Mouse (Mus musculus) limb, embryonic 14.5 days (tissue): ENCODE data around the gene Psmc3ip. TPM values are rescaled to one million over a fixed set of nuclear protein-coding genes. Genes with fewer than 3 reads are reported as not detected.

ENCODE experiments used
- ATAC-seq: fragments of 200-750 bp; cut with Nextera tagmentation; 2 replicates; pipeline ENCODE4 v1.8.0; 2017; ENCODE audit warnings: low read depth, moderate number of reproducible peaks, moderate TSS enrichment; ENCODE audit not compliant: low FRiP score
- DNase-seq: peaks from one replicate; pipeline ENCODE4 v3.0.0-alpha.2; 2015; ENCODE audit warnings: low spot score
- H3K27ac ChIP-seq: fragments of 300-500 bp; sonication (generic); replicated peaks from 2 replicates; pipeline ENCODE4 v1.5.1; 2014; ENCODE audit warnings: low read depth, mild to moderate bottlenecking, low read length, moderate library complexity, mixed read lengths
- H3K27me3 ChIP-seq: fragments of 300-500 bp; sonication (generic); 2 replicates; pipeline ENCODE4 v1.6.1; 2014; ENCODE audit warnings: low read length, mixed read lengths; ENCODE audit not compliant: control insufficient read depth, insufficient read depth
- H3K36me3 ChIP-seq: fragments of 300-500 bp; sonication (generic); 2 replicates; pipeline ENCODE4 v1.6.1; 2014; ENCODE audit warnings: mild to moderate bottlenecking, low read length, moderate library complexity, mixed read lengths; ENCODE audit not compliant: control insufficient read depth, insufficient read depth
- H3K4me1 ChIP-seq: fragments of 300-500 bp; sonication (generic); 2 replicates; pipeline ENCODE4 v1.6.1; 2014; ENCODE audit warnings: antibody characterized with exemption, low read length, mixed read lengths; ENCODE audit not compliant: control insufficient read depth, insufficient read depth
- H3K4me2 ChIP-seq: fragments of 300-500 bp; sonication (generic); replicated peaks from 2 replicates; pipeline ENCODE4 v1.6.1; 2014; ENCODE audit warnings: low read depth, mild to moderate bottlenecking, low read length, moderate library complexity; ENCODE audit not compliant: severe bottlenecking
- H3K4me3 ChIP-seq: fragments of 300-500 bp; sonication (generic); replicated peaks from 2 replicates; pipeline ENCODE4 v1.5.1; 2014; ENCODE audit warnings: low read length
- H3K9ac ChIP-seq: fragments of 300-500 bp; sonication (generic); 2 replicates; pipeline ENCODE4 v1.6.1; 2014; ENCODE audit warnings: mild to moderate bottlenecking, low read depth, low read length, moderate library complexity; ENCODE audit not compliant: severe bottlenecking
- H3K9me3 ChIP-seq: fragments of 300-500 bp; sonication (generic); 2 replicates; pipeline ENCODE4 v1.6.1; 2016; ENCODE audit warnings: low read length; ENCODE audit not compliant: control insufficient read depth
- POLR2A ChIP-seq: fragments of 200-500 bp; IDR thresholded peaks from 2 replicates; pipeline ENCODE4 v1.8.0; 2012; ENCODE audit warnings: inconsistent platforms, mild to moderate bottlenecking, moderate library complexity, borderline replicate concordance; ENCODE audit not compliant: insufficient read depth, insufficient read length; ENCODE audit errors: extremely low read depth
- WGBS: fragments of 180-500 bp; shearing (Covaris S2); extraction: QIAGEN DNeasy Blood & Tissue Kit; methylation state at CpG from one replicate; pipeline ENCODE4 v1.1.7; 2014; 5-methylcytosine and 5-hydroxymethylcytosine counted together
- polyA plus RNA-seq, 2 experiments: library from polyadenylated mRNA; depleted of rRNA in 1 of 2; stranded (reverse) in 1 of 2; unstranded in 1 of 2; fragments of >200 nt; fragmentation: Nextera tagmentation in 1 of 2; extraction: Ambion mirVana in 1 of 2; gene quantifications; 2 replicates each; pipeline versions ENCODE4 v1.2.1 to v1.2.3; 2012 to 2014

The Psmc3ip gene
- polyA plus RNA-seq, 2 experiments, result 24.3 to 32.9 TPM

DNA sequence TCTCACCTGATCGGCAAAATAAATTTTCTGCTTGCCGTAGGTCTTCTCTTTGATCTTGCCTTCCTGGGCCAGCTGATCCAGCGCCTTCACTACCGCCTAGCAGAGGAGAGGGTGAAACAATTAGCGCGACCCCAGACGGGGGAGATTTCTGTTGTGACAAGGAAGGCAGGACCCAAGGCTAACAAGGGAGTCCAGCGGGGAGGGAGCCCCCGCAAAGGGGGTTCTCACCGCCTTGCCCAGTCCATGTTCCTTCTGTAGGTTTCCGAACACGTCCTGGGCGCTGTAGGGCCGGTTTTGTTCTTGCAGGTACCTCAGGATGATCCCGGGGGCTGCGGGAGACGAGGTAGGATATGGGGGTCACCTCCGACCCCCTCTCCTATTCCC is 314 bp downstream of the Psmc3ip start:
- WGBS, result under 1% methylated on average over 15 of the region's 18 CpGs
- H3K36me3 ChIP-seq, result peaks cover 72% of the 10 kb centered on the region
- ATAC-seq, result peak; percentile 23; the same call in 1 of the 2 replicates
- H3K9ac ChIP-seq, result peak overlapping the region; percentile 66
- no peaks in the 10 kb centered on the region for H3K9me3 ChIP-seq
- no peak for TF ChIP-seq POLR2A
- H3K4me3 ChIP-seq, result peak overlapping the region; percentile 75
- H3K4me2 ChIP-seq, result peak overlapping the region; percentile 94
- H3K27ac ChIP-seq, result no peak overlapping the region
- DNase-seq, result no peak
- peaks cover 6% of the 10 kb centered on the region; the same call in 1 of the 2 replicates for H3K4me1 ChIP-seq
- no peaks in the 10 kb centered on the region for H3K27me3 ChIP-seq

DNA sequence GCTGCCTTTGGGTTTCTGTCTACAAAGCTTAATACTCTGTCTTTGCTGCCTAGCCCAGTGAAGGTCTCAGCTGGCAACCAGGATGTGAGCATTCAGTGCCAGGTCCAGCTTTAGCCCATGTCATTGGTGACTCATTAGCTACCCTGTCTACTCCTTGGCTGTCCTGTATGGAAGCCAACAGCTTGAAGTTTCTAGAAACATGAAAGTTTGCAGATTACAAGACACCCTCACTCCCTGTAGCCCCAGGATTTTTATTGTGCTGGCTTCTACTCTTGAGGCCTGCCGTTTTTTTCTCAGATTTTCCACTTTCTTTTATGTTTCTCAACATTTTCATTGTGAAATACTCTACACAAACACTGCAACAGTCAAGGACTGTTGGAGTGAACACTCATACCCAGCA is 5.3 kb downstream of the Psmc3ip start:
- H3K36me3 ChIP-seq, result peaks cover 60% of the 10 kb centered on the region
- TF ChIP-seq POLR2A, result no peak
- H3K4me3 ChIP-seq, result no peak overlapping the region
- H3K9ac ChIP-seq, result no peak overlapping the region
- WGBS, result 91% methylated on average over 1 of the region's 1 CpGs
- H3K9me3 ChIP-seq, result no peaks in the 10 kb centered on the region
- H3K27me3 ChIP-seq, result no peaks in the 10 kb centered on the region
- H3K27ac ChIP-seq, result no peak overlapping the region
- ATAC-seq (no peak), DNase-seq (no peak)
- H3K4me2 ChIP-seq, result no peak overlapping the region
- peaks cover 23% of the 10 kb centered on the region for H3K4me1 ChIP-seq

DNA sequence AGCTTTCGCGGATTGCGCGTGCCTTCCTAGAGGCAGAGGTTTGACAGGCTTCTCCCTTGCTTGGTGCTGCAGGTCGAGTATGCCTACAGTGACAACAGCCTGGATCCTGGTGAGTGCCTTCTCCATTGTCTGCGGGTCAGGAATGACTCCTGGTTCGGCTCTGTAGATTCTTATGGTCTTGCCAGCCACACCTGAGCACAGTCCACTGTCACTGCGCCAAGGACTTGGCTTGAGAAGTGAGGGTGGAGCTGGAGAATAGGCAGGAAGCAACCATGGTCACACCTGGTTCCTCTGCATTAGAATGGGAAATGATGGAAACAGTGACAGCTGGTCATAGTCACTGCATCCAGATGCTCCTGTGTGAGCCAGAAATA is 7.6 kb downstream of the Psmc3ip start:
- Histone ChIP-seq H3K4me3 (peak overlapping the region; percentile 77), H3K36me3 (peaks cover 51% of the 10 kb centered on the region), H3K27ac (peak overlapping the region; percentile 63; the same call in 1 of the 2 replicates), H3K9me3 (no peaks in the 10 kb centered on the region), H3K4me1 (peaks cover 25% of the 10 kb centered on the region), H3K27me3 (no peaks in the 10 kb centered on the region), H3K4me2 (peak overlapping the region; percentile 85), H3K9ac (peak overlapping the region; percentile 78)
- 7% methylated on average over 5 of the region's 8 CpGs for WGBS
- ATAC-seq (no peak), DNase-seq (no peak)
- no peak for TF ChIP-seq POLR2A

DNA sequence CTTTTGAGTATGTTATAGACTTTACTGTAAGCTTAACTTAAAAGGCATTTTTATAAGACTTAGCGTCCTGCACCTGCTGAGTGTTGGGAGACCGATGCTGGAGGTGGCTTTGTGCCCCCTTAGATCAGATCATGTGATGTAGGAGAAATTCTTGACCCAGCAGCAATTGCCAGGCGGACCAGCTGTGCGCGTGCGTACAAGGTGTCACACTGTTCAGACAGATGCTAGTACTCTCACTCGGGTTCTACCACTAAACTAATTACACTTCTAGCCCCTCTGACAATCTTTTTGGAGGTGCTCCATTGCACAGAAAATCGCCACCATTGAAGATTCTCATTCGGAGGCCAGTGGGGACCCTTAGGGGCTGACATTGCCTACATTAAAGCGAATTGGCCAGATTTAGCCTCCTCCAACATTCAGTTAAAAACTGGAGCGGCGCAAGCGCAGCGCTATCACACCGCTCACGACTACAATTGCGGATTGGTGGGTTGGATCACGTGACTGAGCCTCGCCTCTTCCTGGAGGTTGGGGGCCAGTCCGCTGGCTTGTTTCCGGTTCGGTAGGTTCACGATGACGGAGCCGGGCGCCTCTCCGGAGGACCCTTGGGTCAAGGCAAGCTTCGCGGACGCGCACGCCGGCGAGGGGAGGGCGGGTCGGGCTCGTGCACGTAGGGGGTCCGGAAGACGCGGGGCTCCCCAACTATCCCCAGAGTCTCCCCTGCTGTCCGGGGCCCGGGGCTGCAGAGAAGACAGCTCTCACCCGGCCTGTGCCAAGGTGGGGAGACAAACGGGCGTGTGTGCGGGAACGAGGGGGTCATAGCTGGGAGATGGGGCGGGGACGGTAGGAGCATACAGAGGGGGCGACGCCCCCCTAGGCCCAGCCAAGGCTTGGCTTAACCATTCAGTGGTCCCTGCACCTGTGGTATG is 8.2 kb downstream of the Psmc3ip start, which contains the start of gene Mlx:
Mlx (plus strand) TSS at position 522 of the 926 bp plus-strand sequence.
- peak within 1 kb of the TSS; percentile 78 for H3K9ac ChIP-seq
- peak within 1 kb of the TSS; percentile 85 for H3K4me2 ChIP-seq
- no peaks in the 10 kb centered on the region for H3K9me3 ChIP-seq
- ATAC-seq, result peak; percentile 89
- peak within 1 kb of the TSS; percentile 63; the same call in 1 of the 2 replicates for H3K27ac ChIP-seq
- DNase-seq, result peak; percentile 96
- no peaks in the 10 kb centered on the region for H3K27me3 ChIP-seq
- peaks cover 44% of the 10 kb centered on the region for H3K36me3 ChIP-seq
- peak within 1 kb of the TSS; percentile 77 for H3K4me3 ChIP-seq
- TF ChIP-seq POLR2A, result no peak
- H3K4me1 ChIP-seq, result peaks cover 25% of the 10 kb centered on the region
- under 1% methylated on average over 51 of the region's 52 CpGs for WGBS

DNA sequence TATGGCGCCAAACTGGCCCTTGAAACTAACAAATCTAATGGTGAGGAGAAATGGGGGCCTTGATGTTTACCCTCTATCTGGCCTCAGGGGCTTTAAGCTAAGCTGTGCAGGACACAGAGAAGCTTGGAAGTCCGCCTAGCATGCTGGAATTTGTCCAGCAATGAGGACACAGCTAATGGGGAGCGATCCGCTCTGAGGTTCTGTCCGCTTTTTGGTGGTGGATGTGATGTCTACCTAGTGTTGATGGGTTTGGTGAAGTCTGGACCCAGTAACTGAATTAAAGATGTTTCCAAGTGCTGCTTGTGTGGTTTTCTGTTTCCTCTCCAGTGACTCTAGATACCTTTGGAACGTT is 8.9 kb downstream of the Psmc3ip start:
- H3K27me3 ChIP-seq, result peaks cover 1% of the 10 kb centered on the region; the same call in 1 of the 2 replicates
- H3K4me3 ChIP-seq, result peak overlapping the region; percentile 77
- no peak for DNase-seq
- peaks cover 37% of the 10 kb centered on the region for H3K36me3 ChIP-seq
- no peaks in the 10 kb centered on the region for H3K9me3 ChIP-seq
- WGBS, result 85% methylated on average over 6 of the region's 6 CpGs
- no peak overlapping the region for H3K9ac ChIP-seq
- TF ChIP-seq POLR2A, result no peak
- ATAC-seq, result no peak
- peak overlapping the region; percentile 85 for H3K4me2 ChIP-seq
- H3K27ac ChIP-seq, result peak overlapping the region; percentile 63; the same call in 1 of the 2 replicates
- peaks cover 25% of the 10 kb centered on the region for H3K4me1 ChIP-seq
